Mouse (Mus musculus): Measurements from ENCODE around the gene Cacybp.
A peak's percentile ranks its signal among the peaks of the same experiment; 100 is the strongest.

Cacybp gene

DNA sequence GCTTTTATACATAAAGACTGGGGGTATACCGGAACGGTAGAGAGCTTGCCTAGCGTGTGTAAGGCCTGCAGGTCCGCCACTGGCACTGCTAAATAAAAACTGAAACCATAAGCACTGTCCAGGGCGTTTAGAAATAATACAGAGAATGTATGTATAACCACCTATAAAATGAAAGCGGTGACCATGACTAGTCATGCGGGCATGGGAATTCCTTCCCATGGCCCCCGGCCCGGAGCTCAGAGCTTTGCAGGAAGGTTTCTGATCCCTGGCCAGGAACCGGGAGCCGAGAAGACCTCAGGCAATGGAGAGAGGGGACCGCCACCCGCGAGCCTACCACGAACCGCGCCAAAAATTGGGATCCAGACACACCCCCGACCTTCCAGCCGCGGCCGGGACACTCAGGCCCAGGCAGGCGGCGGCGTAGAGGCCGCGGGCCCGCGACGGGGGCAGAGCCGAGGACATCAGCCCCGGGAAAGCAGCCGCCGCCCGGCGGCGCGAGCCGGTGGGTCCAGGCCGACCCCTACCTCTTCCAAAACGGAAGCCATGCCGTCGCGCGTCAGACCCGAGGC lies 468 bp downstream of the Cacybp start:
- peak; percentile 39 to 65 for DNase-seq

DNA sequence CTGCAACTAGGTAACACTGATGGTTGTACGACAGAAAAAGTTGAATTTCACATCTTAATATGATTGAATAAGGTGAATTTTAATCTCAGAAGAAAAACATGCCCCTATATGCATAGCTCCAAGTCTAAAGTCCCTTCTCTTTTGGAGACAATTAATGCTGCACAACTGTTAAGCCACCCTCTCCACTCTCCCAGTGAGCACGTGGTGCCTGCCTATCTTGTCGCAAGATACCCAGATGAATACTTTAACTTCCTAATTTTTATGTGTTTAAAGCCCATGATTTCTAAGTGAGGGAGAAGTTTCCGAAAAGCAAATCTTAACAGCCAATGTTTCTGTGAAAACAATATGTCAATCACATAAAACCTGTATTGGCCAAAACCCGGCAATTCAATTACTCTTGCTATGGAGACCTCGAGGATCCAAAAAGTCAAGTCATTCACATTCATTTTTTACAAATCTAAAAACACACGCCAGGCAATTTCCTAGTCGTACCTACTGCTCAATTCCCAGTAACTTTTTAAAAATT lies 1.0 kb downstream of the Cacybp start:
- no peak for DNase-seq

DNA sequence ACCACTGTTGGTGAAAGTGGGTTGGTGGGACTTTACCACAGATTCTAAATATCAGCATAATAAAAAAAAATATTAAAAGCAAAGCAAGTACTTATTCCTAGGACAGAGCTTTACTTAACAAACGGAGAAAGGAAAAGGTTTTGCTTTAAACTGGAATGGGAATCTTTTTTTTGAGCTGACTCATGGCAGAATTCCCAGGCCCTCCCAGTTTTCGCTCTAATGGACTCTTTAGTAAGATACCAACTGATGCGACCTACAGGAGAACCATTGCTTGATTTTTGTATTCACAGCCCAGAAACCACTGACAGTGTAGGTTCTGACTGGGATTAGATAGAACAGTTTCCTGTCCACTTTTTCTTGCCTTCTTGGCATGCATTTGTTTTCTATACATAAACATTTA lies 2.1 kb downstream of the Cacybp start:
- no peak for DNase-seq

DNA sequence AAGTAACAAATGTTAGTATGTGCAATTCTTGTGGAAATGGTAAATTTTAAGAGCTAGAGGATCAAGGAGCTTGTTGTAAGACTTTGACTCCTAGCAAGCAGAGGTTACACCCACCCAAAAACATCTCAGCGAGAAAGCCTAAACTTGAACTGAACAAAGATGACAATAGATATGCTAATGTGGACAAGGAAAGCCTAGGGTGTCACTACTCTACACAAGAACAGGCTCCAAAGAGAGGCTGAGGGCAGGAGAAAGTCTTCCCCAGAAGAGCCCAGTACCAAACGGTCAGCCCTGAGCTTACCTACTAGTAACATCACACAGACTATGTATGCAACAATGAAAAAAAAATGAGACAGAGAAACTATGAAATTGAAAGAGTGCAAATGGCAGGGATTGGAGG lies 2.8 kb downstream of the Cacybp start:
- no peak for DNase-seq

DNA sequence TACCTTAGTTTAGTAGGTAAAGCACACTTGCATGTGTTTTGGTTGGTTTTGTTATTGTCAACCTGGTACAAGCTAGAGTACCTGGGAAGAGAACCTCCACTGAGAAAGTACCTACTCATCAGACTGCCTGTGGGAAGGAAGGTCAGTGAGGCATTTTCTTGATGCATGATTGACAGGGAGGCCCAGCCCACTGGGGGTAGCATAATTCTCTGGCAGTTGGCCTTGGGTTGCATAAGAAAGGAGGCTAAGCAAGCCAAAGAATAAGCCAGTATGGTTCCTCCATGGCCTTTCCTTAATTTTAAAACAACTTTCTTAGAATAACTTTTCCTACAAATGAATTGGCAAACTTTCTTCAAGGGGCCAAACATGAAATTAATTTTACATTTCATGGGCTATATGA lies 7.2 kb downstream of the Cacybp start:
- no peak for DNase-seq

DNA sequence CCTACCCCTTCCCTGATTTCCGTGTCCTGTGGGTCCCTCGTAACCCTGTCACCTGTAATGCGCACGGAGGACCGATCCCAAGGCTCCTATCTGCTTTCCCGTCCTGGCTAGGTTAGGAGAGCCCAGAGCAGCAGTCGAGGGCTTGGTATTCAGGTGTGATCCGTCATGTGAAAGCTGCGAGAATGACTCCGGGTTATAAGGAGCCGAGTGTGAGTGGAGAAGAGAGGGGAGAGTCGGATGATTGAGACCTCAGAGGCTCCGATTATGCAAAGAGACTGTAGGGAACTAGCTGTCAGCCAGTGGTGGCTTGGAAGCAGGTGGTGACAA lies 17.4 kb downstream of the Cacybp start:
- no peak for DNase-seq

DNA sequence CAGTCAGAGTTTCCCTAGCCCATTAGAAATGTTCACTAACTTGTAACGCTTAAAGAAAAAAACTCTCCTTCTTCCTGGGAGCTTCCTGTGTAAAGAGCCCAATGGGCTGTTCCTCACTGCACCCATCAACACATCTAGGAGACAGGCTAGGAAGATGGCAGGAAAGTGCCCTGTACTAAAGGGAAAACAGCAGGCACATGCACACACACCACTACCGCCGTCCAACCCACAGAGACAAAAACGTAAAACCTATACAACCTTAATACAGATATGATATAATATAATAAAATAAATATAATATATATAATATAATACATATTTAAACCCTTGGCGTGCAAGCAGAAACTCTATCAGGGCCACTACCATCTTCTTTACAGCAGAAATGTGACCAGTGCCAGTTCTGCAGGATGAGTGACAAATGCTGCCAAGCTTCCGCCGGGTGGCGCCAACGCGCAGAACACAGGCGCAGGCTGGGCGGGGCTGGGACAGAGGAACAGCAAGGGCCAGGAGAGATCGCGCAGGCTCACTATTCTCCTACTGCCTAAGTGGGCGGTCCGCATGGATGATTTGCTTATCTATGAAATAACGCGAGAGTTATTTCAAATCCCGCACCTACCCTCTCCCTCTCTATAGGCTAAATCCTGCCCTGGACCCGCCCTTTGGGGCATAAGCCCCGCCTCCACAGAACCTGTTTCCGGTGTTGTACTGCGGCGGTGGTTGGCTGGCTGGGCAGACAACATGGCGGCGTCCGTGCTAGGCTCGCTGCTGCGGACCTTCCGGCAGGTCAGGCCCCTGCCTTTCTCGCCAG lies 17.9 kb downstream of the Cacybp start, which contains the start of gene Mrps14:
Mrps14 (plus strand) TSS at position 687 of the 808 bp plus-strand sequence.
- peak; percentile 99 for DNase-seq

DNA sequence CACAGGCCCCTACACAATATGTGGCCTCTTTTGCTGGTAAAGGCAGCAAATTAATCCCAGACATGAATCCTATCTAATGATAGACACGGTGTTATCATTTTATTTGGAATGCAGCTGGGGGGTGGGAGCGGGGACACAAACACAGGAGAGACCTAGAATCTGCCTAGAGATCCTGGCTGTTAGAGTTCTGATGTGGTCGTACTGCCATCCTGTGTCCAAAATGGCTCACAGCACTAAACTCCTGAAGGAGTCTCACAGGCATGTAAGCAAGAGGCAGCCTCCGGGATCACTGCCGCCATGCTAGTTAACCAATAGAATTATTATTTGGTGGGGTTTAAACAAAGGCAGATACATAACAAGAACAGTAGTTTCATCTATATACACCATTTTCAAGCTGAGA lies 28.2 kb downstream of the Cacybp start:
- DNase-seq, result peak; percentile 12 to 53

DNA sequence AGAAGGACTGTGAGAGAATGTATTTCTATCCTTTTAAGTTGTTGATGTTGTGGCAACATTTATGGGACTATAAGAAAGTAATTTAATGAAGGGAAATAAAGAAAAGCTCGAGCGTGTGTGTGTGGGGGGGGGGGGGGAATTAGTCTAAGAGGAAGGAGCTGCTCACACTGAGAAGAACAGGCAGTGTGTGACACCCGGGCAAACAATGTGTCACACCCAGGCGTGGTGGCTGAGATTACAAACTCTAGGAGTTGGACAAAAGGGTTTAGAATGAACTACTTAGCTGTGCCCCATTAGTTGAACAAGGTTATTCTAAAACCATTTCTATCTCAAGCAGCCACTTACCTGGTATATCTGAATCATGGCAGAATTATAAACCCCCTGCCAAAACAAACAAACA lies 31.5 kb downstream of the Cacybp start:
- no peak for DNase-seq

DNA sequence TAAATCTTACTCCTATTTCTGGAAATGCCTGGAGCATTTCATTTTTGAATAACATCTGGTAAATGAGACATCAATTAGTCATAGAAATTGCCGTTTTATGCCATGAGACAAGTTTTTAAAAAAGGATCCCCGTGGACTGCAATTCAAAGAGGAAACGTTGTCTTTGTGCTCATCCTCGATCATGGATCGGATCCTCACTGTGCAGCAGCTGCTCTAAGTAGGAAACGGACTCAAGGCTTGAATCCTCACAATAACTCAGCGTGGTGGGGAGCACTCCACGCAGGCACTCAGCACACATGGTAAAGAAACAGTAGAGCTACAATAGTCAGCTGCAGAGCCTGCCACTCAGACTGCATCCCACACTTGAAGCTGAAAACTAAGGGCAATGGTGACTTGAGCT lies 35.8 kb downstream of the Cacybp start:
- no peak for DNase-seq

DNA sequence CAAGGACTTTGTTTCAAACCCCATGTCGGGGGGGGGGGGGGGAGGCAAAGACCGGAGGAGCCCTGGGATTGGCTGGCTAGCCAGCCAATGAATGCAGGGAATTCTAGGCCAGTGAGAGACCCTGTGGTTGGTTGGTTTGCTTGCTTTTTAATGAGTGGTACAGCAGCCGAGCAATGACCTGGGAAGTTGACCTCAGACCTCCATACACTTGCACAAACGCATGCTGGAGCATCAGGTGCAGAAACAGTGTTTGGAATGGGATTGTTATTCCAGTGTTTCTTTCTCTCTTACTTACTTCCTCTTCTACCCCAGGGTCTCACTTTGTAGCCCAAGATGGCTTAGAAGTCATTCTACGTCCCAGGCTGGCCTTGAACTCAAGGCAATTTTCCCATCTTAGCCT lies 46.1 kb downstream of the Cacybp start:
- no peak for DNase-seq

DNA sequence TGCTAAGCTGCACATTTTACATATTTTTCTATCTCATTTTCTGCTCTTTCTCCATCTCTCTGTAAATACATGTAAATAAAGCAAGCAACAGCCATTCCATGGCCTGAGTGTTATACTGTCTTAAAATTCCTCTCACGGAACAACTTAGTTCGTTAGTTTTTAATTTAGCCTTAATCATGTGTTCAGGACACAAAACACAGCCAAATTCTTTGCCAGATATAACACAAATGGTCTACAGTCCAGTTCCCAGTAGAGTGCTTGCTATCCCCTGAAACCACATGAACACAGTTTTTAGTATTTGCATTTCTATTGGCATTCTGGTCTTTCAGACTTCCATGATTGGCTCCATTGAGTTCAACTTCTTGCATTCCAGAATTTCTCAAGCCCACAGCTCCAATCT lies 54.5 kb downstream of the Cacybp start:
- DNase-seq, result no peak

DNA sequence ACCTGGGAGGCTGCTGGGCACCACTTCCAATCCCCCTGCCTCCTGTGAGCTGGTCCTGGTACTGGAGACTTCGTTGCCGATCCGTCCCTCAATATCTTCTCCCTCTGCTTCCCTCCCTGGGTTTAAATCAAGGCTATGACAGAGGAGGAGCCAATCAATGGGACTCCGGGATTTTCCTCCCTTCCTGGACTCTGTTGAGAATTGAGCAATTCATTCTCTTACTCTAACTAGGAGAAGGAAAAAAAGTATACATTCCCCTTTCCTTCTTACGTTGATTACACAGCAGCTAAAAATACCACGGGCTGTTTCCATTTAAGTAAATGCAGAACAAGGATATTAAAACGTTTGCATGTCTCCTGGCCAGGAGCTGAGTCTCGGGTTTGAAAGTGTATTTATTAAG lies 59.2 kb downstream of the Cacybp start, which contains the start of gene Tnn:
Tnn (minus strand) TSS at position 101 of the 400 bp plus-strand sequence.
- DNase-seq, result no peak

All from kidney, postnatal 36 days (tissue).